Mouse (Mus musculus): Measurements from ENCODE around the gene Polh.

DNA sequence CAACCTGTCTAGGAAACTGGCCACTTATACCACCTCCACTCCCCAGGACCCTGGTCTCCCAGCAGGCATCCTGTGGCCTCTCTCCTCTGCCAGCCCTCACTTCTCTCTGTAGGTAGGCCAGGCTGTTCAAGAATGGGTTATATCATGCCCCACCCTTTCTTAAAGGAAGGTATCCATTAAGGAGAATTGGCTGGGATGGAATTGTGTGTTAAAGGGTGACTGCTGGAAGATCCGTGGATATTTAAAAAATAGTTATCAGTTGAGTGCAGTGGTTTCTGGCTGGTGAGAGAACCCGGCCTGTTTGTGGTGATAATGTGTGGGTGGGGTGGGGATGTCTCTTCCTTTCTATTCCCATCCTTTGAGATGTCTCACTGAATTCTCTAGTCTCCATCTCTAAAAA is 43.2 kb downstream of the Polh start:
- TF ChIP-seq EP300 (IDR thresholded peaks at IDR 0.05; ENCODE audit: low read depth): peak; percentile 97
- TF ChIP-seq CTCF (IDR thresholded peaks at IDR 0.05; ENCODE audit: low read depth): no peak

Measured in liver, postnatal 0 days (tissue).